Mouse (Mus musculus) small intestine, adult 2 months (tissue): Measurements from ENCODE around the gene Pcf11.

Source experiments
- CTCF ChIP-seq: fragments of 200-500 bp; IDR thresholded peaks from 2 replicates; pipeline ENCODE4 v1.5.1; 2012; ENCODE audit warnings: low read depth, mild to moderate bottlenecking, control low read depth, inconsistent platforms, low read length, moderate library complexity, mixed read lengths; ENCODE audit not compliant: insufficient replicate concordance, insufficient read length; ENCODE audit errors: extremely low read depth
- POLR2A ChIP-seq: fragments of 200-500 bp; IDR thresholded peaks from 2 replicates; pipeline ENCODE4 v1.6.1; 2012; ENCODE audit warnings: low read depth, mild to moderate bottlenecking, control low read depth, inconsistent platforms, low read length, moderate library complexity

GRCm38 (mm10) chr7:92642358-92642757 lies 27.4 kb downstream of the Pcf11 start:
- TF ChIP-seq CTCF (no peak), POLR2A (no peak)
